Mouse (Mus musculus) brown adipose tissue, adult 24 weeks (tissue): Measurements from ENCODE around the gene Aff2. TPM values are rescaled to one million over a fixed set of nuclear protein-coding genes. Genes with fewer than 3 reads are reported as not detected.

ENCODE experiments used
- H3K27ac ChIP-seq: fragments of 200-500 bp; replicated peaks from 2 replicates; pipeline ENCODE4 v1.5.1; 2012; ENCODE audit warnings: low read depth, mild to moderate bottlenecking, low read length
- H3K4me1 ChIP-seq: fragments of 200-500 bp; 2 replicates; pipeline ENCODE4 v1.6.1; 2012; ENCODE audit warnings: low read length, mixed read lengths; ENCODE audit not compliant: control insufficient read depth, insufficient read depth, insufficient read length
- H3K4me3 ChIP-seq: fragments of 200-500 bp; 2 replicates; pipeline ENCODE4 v1.5.1; 2012; ENCODE audit warnings: low read depth, mild to moderate bottlenecking, low read length, moderate library complexity; ENCODE audit not compliant: insufficient read depth
- polyA plus RNA-seq: library from polyadenylated mRNA; stranded (reverse); fragments of >200 nt; gene quantifications from 2 replicates; pipeline ENCODE4 v1.2.4, GENCODE M21; 2012; ENCODE audit not compliant: missing spikeins, insufficient read depth, insufficient read length

Gene Aff2
- polyA plus RNA-seq: not detected in 2 replicates

DNA sequence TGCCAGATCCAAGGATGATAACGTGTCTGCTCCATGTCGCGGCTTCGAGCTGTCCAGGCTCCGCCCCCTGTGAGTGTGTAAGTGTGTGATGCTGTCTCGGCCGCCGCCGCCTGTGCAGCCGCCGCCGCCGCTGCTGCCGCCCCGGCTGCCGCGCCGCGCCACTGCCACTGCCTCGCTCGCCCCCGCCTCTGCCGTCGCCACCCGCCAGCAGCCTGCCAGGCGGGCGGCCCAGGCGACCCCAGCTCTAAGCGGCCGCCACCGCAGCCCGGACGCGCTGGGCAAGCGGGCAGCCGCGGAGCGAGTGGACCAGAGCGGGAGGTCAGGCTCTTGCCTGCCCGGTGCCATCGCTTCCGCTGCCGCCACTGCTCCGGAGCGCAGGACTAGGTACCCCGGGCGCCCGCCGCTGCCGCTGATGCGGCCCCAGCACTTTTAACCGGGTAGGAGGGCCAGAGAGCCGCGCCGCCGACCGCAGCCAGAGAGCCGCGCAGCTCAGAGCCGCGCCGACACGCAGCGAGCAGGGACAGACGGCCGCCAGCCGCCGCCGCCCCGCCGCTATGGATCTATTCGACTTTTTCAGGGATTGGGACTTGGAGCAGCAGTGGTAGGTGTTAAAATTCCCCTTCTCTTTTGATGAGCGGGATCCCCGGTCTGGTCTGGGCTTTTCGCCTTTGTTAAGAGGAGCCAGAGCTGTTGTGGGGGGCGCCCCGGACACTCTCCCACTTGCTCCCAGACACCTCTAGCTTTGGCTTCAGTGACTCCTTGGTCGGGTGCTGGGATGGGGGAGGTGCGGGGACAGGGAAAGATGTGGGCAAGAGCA is at the start of gene Aff2:
TSS of gene Aff2 (plus strand) at position 57 of the 817 bp plus-strand sequence.
- no peak within 1 kb of the TSS for H3K27ac ChIP-seq

DNA sequence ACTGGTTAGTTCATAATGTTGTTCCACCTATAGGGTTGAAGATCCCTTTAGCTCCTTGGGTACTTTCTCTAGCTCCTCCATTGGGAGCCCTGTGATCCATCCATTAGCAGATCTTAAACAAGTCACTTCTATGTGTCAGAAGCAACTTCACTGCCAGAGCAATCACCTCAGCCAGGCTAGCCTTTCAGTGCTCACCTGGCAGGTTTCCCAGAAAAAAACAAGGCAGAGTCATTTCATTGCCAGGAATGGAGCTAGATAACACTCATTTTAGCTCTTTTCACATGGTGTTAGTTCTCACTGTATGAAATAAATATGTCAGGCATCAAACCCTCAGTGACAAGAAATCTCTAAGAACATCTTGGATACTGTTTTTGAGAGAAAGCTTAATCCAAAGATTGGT is 22.8 kb upstream of the Aff2 start:
- no peak overlapping the region for H3K4me3 ChIP-seq
- H3K27ac ChIP-seq: no peak overlapping the region
- no peaks in the 10 kb centered on the region for H3K4me1 ChIP-seq

More for the DNA sequence above, at the start of gene Aff2:
- Histone ChIP-seq H3K4me3 (peak within 1 kb of the TSS; percentile 51), H3K4me1 (no peaks in the 10 kb centered on the region)

DNA sequence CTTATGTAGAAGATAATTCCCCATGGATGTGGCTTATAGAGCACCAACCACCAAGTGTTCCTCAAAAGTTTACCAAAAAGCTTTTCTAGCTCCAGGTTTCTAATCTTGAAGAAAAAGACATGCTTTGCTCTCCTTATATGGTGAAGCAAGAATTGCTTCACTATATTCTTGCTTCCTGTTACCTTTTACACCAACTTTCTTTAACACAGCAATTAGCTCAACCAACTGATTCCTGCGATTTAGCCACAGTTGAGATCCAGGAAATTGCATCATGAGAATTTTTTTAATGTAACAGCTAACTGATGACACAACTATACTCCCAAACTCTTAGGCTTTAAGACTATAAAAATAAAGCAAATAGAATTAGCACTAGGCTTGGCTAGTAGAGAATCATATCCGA is 4.5 kb upstream of the Aff2 start:
- H3K4me1 ChIP-seq: no peaks in the 10 kb centered on the region
- H3K4me3 ChIP-seq: no peak overlapping the region
- no peak overlapping the region for H3K27ac ChIP-seq

DNA sequence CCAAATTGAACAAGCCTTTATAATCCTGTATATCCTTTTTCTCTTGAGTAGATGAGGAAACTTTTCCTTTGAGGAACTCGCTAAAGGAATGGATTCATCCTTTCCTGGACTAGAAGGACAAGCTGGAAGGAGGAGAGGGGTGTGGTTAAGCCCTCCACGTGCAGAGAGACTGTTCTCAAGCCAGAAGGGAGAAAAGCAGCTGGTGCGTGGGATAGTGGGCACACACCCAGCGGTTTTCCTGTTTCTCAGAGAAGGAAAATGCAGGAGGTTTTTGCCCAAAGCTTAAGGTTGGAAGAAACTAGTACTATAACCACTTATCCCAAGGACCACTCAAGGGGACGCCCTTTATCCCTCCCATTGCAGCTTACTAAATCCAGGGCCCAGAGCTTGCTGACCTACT is 734 bp upstream of the Aff2 start:
- Histone ChIP-seq H3K4me3 (no peak overlapping the region), H3K4me1 (no peaks in the 10 kb centered on the region), H3K27ac (no peak overlapping the region)

DNA sequence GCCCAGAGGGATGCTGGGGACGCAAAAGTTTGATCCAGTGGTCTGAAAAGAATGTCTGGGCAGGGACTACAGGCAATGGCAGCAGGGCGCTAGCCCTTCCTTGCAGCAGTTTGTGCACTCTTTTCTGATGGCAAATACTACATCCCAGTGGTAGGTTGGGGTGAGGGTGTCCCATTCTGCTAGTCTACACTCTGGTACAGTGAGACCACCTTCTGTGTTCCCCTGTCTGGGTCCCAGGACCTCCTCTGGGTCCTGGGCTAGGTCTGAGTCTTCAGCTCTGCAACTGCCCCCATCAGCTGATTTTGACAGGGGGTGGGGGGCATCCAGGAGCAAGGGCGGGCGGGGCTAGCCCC is 233 bp upstream of the Aff2 start:
- H3K4me1 ChIP-seq: no peaks in the 10 kb centered on the region
- H3K4me3 ChIP-seq: no peak overlapping the region
- H3K27ac ChIP-seq: no peak overlapping the region

DNA sequence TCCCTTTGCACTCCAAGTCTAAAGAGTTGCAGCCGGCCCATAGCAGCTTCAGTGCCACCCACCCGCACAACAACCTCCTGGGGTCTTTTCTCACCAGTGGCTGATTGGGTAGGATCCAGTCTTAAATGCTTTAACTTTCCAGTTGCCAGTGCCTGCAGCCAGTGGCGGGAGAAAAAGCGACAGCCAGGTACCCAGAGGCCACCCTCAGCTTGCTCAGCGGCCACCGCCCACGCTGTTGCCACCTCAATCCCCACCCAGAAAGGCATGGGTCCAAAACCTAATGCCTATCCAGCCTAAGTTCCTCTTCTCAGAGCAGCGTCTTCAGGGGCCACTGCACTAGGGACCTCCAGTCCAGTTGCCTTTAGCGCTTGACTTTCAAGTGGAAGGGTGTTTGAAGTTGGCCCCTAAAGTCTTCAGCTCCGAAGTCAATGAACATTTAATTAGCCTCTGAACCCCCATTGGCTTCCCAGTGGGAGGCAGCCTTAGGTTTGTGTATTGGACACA is 1.0 kb downstream of the Aff2 start:
- Histone ChIP-seq H3K4me3 (peak overlapping the region; percentile 51), H3K27ac (no peak overlapping the region), H3K4me1 (no peaks in the 10 kb centered on the region)

DNA sequence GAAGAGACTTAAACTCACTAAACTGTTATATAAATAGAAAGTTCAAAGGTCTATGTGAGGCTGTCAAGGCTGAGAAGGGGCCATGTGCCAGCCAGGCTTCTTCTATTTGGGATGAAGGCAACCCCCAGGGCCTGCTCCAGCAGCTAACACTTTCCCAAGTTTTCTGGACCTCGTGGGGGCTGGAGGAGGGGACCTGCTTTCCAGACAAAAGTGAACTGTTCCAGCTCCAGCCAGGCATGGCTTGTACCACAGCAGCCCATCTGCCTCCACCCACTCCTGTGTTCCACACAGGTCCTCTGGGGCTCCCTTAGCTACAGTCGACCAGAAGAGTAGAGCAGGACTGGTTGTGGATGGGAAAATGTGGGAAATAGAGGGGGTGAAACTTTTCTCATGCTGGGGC is 4.1 kb downstream of the Aff2 start:
- Histone ChIP-seq H3K27ac (no peak overlapping the region), H3K4me3 (no peak overlapping the region), H3K4me1 (no peaks in the 10 kb centered on the region)

DNA sequence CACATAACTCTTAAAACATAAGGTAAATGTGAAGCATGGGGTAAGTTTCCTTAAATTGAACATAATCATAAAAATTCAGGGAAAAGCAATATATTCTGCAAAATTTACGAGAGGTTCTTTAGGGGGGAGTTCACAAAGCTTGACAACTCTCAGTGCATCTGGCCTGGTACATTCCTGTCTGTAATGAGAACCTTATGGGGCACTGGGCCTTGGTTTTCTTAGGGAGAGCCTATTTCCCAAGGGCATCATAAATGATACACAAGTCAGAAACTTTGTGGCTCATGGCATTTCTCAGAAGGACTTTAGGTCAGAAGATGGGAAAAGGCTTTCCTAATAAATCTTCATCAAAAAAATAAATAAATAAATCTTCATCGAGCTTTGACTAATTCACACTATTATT is 13.2 kb downstream of the Aff2 start:
- H3K27ac ChIP-seq: no peak overlapping the region
- H3K4me1 ChIP-seq: no peaks in the 10 kb centered on the region
- no peak overlapping the region for H3K4me3 ChIP-seq

DNA sequence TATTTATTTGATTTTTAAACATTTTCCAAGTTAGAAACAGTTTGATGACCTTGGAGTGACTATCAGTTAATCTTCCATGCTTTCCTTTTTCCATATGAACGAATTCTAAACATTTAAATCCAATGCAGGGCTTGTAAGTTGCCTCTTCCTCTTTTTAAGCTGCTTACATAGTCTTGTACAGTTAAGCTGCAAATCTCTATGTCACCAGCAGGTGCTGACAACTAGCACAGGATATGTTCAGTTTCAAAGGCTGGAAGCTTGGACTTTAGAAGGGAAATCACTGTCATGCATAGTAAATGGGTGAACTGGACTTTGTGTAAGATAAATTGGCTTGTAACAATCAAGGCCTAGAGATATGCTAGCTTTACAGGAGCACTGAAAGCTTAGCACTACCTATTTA is 29.6 kb downstream of the Aff2 start:
- Histone ChIP-seq H3K4me3 (no peak overlapping the region), H3K4me1 (no peaks in the 10 kb centered on the region), H3K27ac (no peak overlapping the region)

DNA sequence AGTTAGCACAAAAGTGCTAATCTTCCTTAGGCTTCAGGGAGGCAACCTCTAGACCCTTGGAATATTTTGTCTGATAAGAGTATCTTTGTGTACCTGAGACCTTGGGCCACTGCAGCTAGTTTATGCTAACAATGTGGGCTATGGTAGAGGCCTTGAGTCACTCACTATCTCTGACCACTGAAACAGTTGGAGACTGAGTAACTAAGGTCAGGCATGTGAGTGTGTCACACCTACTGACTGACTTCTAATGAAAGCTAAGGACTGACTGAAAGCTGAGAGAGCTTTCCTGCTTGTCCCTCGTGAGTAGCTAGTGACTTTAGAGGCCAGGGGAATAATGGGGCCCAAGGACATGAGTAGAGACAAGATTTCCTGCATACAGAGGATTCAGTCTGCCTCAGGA is 54.9 kb downstream of the Aff2 start:
- Histone ChIP-seq H3K4me3 (no peak overlapping the region), H3K27ac (no peak overlapping the region), H3K4me1 (no peaks in the 10 kb centered on the region)

DNA sequence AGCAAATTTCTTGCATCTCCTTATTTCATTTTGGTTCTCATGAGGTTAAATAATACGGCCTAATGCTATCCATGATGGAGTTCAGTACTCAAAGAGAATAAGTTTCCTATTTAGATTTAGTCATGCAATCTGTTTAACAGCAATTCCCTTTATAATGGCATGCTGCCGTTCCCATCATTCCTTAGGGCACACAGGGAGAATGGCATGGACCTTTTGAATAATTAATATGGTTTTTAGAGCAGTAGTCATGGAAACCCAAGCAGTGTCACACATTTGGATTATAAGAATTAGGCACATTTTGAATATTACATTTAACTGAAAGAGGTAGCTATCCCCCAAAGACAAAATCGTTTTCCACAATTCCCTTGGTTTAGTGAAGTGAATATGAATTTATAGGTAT is 78.3 kb downstream of the Aff2 start:
- Histone ChIP-seq H3K4me1 (no peaks in the 10 kb centered on the region), H3K4me3 (no peak overlapping the region), H3K27ac (no peak overlapping the region)

DNA sequence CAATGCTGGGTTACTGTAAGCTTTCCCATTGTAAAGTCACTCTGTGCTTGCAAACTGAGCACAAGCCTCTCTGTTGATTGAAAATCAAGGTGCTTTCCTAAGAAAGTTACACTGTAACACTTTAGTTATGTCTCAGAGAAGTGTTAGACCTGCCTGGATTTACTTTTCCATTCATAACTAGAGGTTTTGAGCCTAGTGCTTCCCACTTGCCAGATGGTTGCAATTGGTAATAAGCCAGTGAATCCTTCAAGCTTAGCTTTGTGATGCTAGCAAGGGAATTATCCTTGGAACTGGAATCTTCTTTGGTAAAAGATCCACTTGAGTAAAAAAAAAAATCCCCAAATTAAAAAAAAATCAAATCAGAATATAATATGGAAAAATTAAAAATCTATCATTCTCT is 81.8 kb downstream of the Aff2 start:
- Histone ChIP-seq H3K27ac (no peak overlapping the region), H3K4me3 (no peak overlapping the region), H3K4me1 (no peaks in the 10 kb centered on the region)

DNA sequence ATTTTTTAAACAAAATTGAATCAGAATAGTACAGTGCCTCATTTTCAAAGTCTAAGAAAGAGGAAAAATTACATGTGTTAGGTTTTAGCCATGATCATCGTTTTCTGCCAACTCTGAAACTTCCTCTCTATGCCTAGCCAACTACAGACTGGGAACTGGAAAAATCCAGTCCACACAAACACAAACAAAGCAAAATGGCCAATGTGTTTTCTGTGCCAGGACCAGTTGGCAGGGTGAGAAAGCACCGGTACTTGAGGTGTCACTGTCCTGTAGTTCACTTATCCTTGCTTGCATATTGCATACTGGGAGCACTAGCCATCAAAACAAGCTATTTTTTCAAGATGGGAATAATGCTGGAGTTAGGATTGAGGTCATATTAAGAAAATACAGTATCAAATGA is 100.8 kb downstream of the Aff2 start:
- Histone ChIP-seq H3K27ac (no peak overlapping the region), H3K4me3 (no peak overlapping the region), H3K4me1 (no peaks in the 10 kb centered on the region)

DNA sequence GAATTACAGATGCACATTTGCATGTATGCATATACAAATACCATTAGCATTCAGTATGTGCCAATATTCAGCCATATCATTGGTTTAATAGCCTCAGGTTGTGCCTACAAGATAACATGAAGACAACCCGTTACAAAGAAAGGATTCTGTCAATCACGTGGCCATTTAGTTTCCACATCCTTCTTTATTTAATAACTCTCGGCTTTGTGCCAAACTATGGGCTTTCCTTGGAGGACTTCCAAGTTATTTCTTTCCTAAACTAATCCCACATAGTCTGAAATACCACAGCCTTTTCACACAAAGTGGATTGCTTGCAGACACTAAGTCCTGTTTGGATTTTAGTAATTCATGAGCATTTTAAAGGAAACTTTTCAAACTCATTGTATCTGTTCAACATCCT is 142.0 kb downstream of the Aff2 start:
- H3K4me3 ChIP-seq: no peak overlapping the region
- no peak overlapping the region for H3K27ac ChIP-seq
- H3K4me1 ChIP-seq: no peaks in the 10 kb centered on the region

DNA sequence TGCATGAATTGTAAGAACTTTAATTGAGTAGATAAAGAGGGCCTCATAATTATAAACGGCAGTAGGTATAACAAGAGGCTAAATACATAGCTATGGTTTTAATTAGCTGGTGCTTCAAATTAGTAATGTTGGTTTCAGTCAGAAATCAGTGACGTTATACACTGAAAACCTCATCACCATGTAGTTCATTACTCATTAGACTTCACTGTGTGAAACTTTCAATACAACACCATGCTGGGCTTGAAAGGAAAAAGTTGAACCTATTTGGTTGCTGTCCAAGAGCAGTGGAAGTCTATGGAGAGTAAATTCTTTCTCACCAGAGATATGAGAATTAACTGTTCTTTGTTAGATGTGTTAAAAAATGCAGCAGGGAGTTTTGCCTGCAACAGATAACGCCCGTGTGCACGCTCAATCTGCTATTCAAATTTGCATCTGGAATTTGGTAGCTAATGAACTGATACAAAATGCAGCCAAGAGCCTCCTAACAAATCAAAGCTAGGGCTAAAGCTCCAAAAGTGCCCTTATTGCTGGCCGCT is 158.0 kb downstream of the Aff2 start:
- H3K27ac ChIP-seq: no peak overlapping the region
- H3K4me3 ChIP-seq: no peak overlapping the region

DNA sequence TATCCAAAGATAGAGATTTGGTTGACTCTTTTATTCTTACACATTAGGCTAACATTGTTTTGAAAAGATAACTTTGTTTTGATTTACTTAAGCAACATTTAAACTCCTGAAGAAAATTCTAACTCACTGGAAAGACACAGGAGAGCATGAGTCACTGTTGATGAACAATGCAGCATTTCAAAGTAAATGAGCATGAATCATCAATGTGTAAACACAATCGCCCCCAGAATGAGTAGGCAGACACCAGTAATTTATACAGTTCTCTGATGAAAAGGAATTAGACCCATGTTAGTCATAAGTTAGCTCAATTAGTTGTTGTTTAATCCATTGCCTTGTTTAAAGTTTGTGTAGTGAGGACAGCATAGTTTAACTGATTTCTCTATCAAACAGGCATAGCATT is 180.7 kb downstream of the Aff2 start:
- Histone ChIP-seq H3K27ac (no peak overlapping the region), H3K4me1 (no peaks in the 10 kb centered on the region), H3K4me3 (no peak overlapping the region)

More for the DNA sequence above, 158.0 kb downstream of the Aff2 start:
- no peaks in the 10 kb centered on the region for H3K4me1 ChIP-seq
